Mouse (Mus musculus) erythroblast, embryonic 14.5 days (primary cell): ENCODE results near the gene Tfip11.

ENCODE experiments used
- GATA1 ChIP-seq: IDR thresholded peaks from 2 replicates; pipeline ENCODE4 v1.6.1; 2012; ENCODE audit warnings: low read length, inconsistent platforms, mixed read lengths
- TAL1 ChIP-seq: IDR thresholded peaks from 3 replicates; pipeline ENCODE4 v1.6.1; 2012; ENCODE audit warnings: low read length, inconsistent platforms, mixed read lengths

DNA sequence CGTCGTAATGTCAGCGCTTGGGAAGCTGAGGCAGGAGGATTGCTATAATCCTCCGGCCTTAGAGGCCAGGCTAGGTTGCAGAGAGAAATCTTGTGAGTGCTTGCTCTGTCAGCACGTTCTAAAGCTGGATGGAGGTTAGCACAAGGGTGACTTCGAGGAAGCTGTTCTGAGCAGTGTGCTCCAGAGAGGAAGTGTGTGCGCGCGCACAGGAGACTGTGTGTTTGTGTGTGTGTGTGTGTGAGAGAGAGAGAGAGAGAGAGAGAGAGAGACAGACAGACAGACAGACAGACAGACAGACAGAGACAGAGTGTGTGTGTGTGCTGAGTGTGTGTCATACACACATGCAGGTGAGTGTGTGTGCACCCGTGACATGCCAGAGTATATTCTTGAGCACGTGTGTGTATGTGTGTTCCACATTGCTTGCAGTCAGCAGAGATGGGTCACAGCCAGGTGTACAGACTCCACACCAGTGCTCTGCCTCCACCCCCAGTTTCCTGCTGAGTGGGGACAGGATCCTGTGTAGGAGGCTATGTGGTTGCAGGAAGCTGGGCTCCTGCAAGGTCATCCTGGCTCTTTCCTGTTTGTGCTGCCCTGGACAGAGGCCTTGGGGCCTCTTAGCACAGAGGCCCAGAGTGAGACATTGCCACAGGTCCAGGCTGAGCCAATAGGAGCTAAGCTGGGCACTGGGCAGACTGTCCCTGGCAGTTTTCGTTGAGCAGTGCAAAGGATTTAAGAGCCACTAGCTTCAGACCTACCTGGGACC, 27.8 kb upstream of the Tfip11 start:
- TF ChIP-seq GATA1 (no peak), TAL1 (no peak)
